Mouse (Mus musculus) cortical plate, adult 2 months (tissue): Measurements from ENCODE around the gene Bcl6b.

Experiments used
- CTCF ChIP-seq: fragments of 200-500 bp; IDR thresholded peaks from 2 replicates; pipeline ENCODE4 v1.5.1; 2011; ENCODE audit warnings: mild to moderate bottlenecking, control low read depth, low read length; ENCODE audit not compliant: insufficient read depth; ENCODE audit errors: extremely low read depth
- POLR2A ChIP-seq: fragments of 200-500 bp; IDR thresholded peaks from 2 replicates; pipeline ENCODE4 v1.6.1; 2011; ENCODE audit warnings: mild to moderate bottlenecking, low read length, control low read depth; ENCODE audit not compliant: insufficient read depth; ENCODE audit errors: extremely low read depth

DNA sequence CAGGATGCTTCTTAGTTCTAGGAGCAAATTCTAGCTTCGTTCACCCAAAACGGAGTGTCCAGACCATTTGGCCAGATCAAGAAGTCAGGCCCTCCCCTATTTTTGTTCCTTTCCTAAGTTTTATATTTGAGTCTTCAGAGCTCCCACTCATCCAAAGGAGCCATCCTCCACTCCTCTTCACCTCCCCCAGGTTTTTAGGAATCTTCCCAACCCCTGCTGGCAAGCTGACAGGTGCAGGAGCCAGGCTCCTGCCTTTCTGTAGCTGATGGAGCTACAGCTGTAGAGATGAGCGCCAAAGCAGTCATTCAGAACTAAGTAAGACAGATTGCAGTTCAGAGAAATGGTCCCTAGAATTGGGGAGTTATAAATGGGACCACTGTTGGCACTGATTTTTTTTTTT, 49.4 kb upstream of the Bcl6b start:
- no peak for TF ChIP-seq POLR2A
- no peak for TF ChIP-seq CTCF
